Mouse (Mus musculus): Measurements from ENCODE around the gene Pex11g.

Pex11g gene

GRCm38 (mm10) chr8:3467006-3467885 lies at the start of gene Pex11g:
TSS of gene Pex11g (minus strand) at chr8:3467680.
- DNase-seq (ENCODE audit: low read depth): peak; percentile 92

GRCm38 (mm10) chr8:3517117-3517495 lies 49.6 kb upstream of the Pex11g start:
- no peak for DNase-seq (ENCODE audit: low read depth)

GRCm38 (mm10) chr8:3516450-3517116 lies 49.1 kb upstream of the Pex11g start:
- peak; percentile 96 for DNase-seq (ENCODE audit: low read depth)

- DNase-seq (ENCODE audit: low read depth): peak; percentile 71
Measured at GRCm38 (mm10) chr8:3515771-3516417, 48.4 kb upstream of the Pex11g start.

- peak; percentile 87 for DNase-seq (ENCODE audit: low read depth)
Measured at GRCm38 (mm10) chr8:3515260-3515671, 47.8 kb upstream of the Pex11g start, which contains the start of gene Pnpla6. TSS of gene Pnpla6 (plus strand) at chr8:3515384.

GRCm38 (mm10) chr8:3514681-3515247 lies 47.3 kb upstream of the Pex11g start:
- peak; percentile 14 for DNase-seq (ENCODE audit: low read depth)

GRCm38 (mm10) chr8:3507979-3508754 lies 40.7 kb upstream of the Pex11g start:
- DNase-seq (ENCODE audit: low read depth): no peak

GRCm38 (mm10) chr8:3502217-3502616 lies 34.7 kb upstream of the Pex11g start:
- no peak for DNase-seq (ENCODE audit: low read depth)

GRCm38 (mm10) chr8:3500235-3501090 lies 33.0 kb upstream of the Pex11g start, which contains the start of gene Mcoln1:
TSS of gene Mcoln1 (plus strand) at chr8:3500457.
- peak; percentile 98 for DNase-seq (ENCODE audit: low read depth)

GRCm38 (mm10) chr8:3499751-3500150 lies 32.3 kb upstream of the Pex11g start:
- DNase-seq (ENCODE audit: low read depth): no peak

GRCm38 (mm10) chr8:3498583-3498982 lies 31.1 kb upstream of the Pex11g start:
- DNase-seq (ENCODE audit: low read depth): no peak

GRCm38 (mm10) chr8:3496428-3496748 lies 28.9 kb upstream of the Pex11g start:
- no peak for DNase-seq (ENCODE audit: low read depth)

GRCm38 (mm10) chr8:3495578-3496427 lies 28.3 kb upstream of the Pex11g start:
- no peak for DNase-seq (ENCODE audit: low read depth)

GRCm38 (mm10) chr8:3493845-3494208 lies 26.3 kb upstream of the Pex11g start:
- no peak for DNase-seq (ENCODE audit: low read depth)

- peak; percentile 58 for DNase-seq (ENCODE audit: low read depth)
Measured at GRCm38 (mm10) chr8:3492901-3493844, 25.7 kb upstream of the Pex11g start, which contains the start of gene Zfp358. TSS of gene Zfp358 (plus strand) at chr8:3493138.

GRCm38 (mm10) chr8:3485192-3485591 lies 17.7 kb upstream of the Pex11g start:
- no peak for DNase-seq (ENCODE audit: low read depth)

- no peak for DNase-seq (ENCODE audit: low read depth)
Measured at GRCm38 (mm10) chr8:3483546-3483945, 16.1 kb upstream of the Pex11g start.

GRCm38 (mm10) chr8:3482240-3482740 lies 14.8 kb upstream of the Pex11g start:
- DNase-seq (ENCODE audit: low read depth): no peak

All from induced T-regulatory cell, adult 2 months (primary cell).